Mouse (Mus musculus) hindlimb bud, embryonic 11.5 days (tissue): ENCODE results near the gene Fggy.

Experiments used
- DNase-seq: peaks from one replicate; pipeline ENCODE4 v3.0.0-alpha.2; 2012; ENCODE audit warnings: low read depth, low spot score; ENCODE audit errors: extremely low spot score

Gene Fggy

GRCm38 (mm10) chr4:95557333-95557956 lies at the start of gene Fggy:
Gene Fggy, plus strand, starts transcription at chr4:95557507.
- DNase-seq, result peak; percentile 89

GRCm38 (mm10) chr4:95507946-95508311 lies 49.4 kb upstream of the Fggy start:
- DNase-seq, result no peak

GRCm38 (mm10) chr4:95518382-95518781 lies 38.9 kb upstream of the Fggy start:
- DNase-seq, result no peak

- no peak for DNase-seq
Measured at GRCm38 (mm10) chr4:95519975-95520642, 37.2 kb upstream of the Fggy start.

GRCm38 (mm10) chr4:95520643-95521032 lies 36.7 kb upstream of the Fggy start:
- no peak for DNase-seq

- no peak for DNase-seq
Measured at GRCm38 (mm10) chr4:95526588-95526987, 30.7 kb upstream of the Fggy start.

- DNase-seq, result no peak
Measured at GRCm38 (mm10) chr4:95530757-95531156, 26.6 kb upstream of the Fggy start.

- no peak for DNase-seq
Measured at GRCm38 (mm10) chr4:95533946-95534345, 23.4 kb upstream of the Fggy start.

GRCm38 (mm10) chr4:95541382-95542038 lies 15.8 kb upstream of the Fggy start:
- no peak for DNase-seq

GRCm38 (mm10) chr4:95542039-95542790 lies 15.1 kb upstream of the Fggy start:
- no peak for DNase-seq

- no peak for DNase-seq
Measured at GRCm38 (mm10) chr4:95543529-95543928, 13.8 kb upstream of the Fggy start.

GRCm38 (mm10) chr4:95556663-95557332 lies 509 bp upstream of the Fggy start:
- no peak for DNase-seq

GRCm38 (mm10) chr4:95558271-95558888 lies 1.1 kb downstream of the Fggy start:
- no peak for DNase-seq

- DNase-seq, result no peak
Measured at GRCm38 (mm10) chr4:95571621-95572020, 14.3 kb downstream of the Fggy start.

- no peak for DNase-seq
Measured at GRCm38 (mm10) chr4:95573704-95574103, 16.4 kb downstream of the Fggy start.

- DNase-seq, result no peak
Measured at GRCm38 (mm10) chr4:95575411-95575911, 18.2 kb downstream of the Fggy start.

- no peak for DNase-seq
Measured at GRCm38 (mm10) chr4:95579183-95579582, 21.9 kb downstream of the Fggy start.

- no peak for DNase-seq
Measured at GRCm38 (mm10) chr4:95584107-95584762, 26.9 kb downstream of the Fggy start.

- no peak for DNase-seq
Measured at GRCm38 (mm10) chr4:95586274-95587001, 29.1 kb downstream of the Fggy start.
